Mouse (Mus musculus): Measurements from ENCODE around the gene Cyp4f15. TPM values are rescaled to one million over a fixed set of nuclear protein-coding genes. Genes with fewer than 3 reads are reported as not detected.
A peak's percentile ranks its signal among the peaks of the same experiment; 100 is the strongest.
"Not testable (repeated sequence)": the region's sequence is repeated elsewhere in the genome, so short reads cannot be mapped to it uniquely, and the experiment has no call there.

Gene Cyp4f15
- total and polyA plus RNA-seq, 2 experiments from 2014 or later, result 4.8 to 9.5 TPM

DNA sequence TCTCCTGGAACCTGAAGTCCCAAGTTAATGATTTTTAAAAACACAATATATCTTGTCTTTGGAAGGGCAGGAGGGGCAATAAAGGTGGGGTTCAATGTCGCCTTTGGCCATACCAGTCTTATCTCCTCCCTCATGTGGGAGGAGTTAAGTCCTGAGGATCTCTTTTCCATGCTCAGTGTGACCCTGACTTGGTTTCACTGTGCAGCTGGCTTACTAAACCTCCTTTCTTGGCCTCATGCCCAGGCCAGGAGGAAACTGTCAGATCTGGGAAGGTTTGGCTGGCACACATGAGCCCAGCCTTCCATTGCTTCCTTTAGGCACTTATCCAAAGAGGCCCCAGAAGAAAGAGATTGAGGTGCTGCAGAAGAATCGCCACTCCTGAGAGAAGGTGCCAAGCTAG is 26.7 kb upstream of the Cyp4f15 start, which contains the start of gene Cyp4f40:
Gene Cyp4f40 (plus strand): TSS at position 189 of the 400 bp plus-strand sequence.
- Histone ChIP-seq H3K27ac (no peak within 1 kb of the TSS), H3K4me2 (ENCODE audit: low read depth, low read length) (no peak within 1 kb of the TSS), H3K4me1 (ENCODE audit: insufficient read depth, low read length) (peaks cover 5% of the 10 kb centered on the region; the same call in 1 of the 2 replicates), H3K4me3 (ENCODE audit: low read length) (no peak within 1 kb of the TSS), H3K27me3 (ENCODE audit: insufficient read depth, low read length) (no peaks in the 10 kb centered on the region), H3K36me3 (ENCODE audit: insufficient read depth, low read length) (no peaks in the 10 kb centered on the region), H3K9ac (replicated peaks; ENCODE audit: low read length) (no peak within 1 kb of the TSS), H3K9me3 (ENCODE audit: low read length) (no peaks in the 10 kb centered on the region)
- WGBS, result 31% methylated on average over 2 of the region's 2 CpGs
- TF ChIP-seq CTCF (IDR thresholded peaks at IDR 0.05; ENCODE audit: low read depth), result no peak
- DNase-seq (ENCODE audit: low spot score), result peak; percentile 63
- ATAC-seq, result no peak; the same call in 1 of the 2 replicates

DNA sequence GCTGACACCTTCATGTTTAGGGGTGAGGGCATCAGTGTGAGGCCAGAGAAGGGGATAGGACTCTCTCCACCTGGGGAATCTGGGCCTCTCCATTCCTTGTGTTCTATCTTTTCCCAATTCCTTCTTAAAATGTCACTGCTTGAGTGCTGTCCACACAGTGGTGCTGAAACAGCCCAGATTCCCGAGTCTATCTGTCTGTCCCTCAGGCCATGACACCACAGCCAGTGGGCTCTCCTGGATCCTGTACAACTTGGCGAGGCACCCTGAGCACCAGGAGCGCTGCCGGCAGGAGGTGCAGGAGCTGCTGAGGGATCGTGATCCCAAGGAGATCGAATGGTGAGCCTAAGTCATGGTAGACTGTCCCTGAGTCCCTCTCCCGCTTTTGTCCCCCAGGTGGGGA is 11.5 kb upstream of the Cyp4f15 start:
- 63% methylated on average over 7 of the region's 7 CpGs for WGBS
- H3K4me2 ChIP-seq (ENCODE audit: low read depth, low read length), result no peak overlapping the region
- H3K9ac ChIP-seq (replicated peaks; ENCODE audit: low read length), result no peak overlapping the region
- DNase-seq (ENCODE audit: low spot score), result no peak
- TF ChIP-seq CTCF (IDR thresholded peaks at IDR 0.05; ENCODE audit: low read depth), result no peak
- no peaks in the 10 kb centered on the region for H3K9me3 ChIP-seq (ENCODE audit: low read length)
- no peaks in the 10 kb centered on the region for H3K27me3 ChIP-seq (ENCODE audit: insufficient read depth, low read length)
- ATAC-seq, result no peak
- H3K4me3 ChIP-seq (ENCODE audit: low read length), result no peak overlapping the region
- no peak overlapping the region for H3K27ac ChIP-seq
- no peaks in the 10 kb centered on the region for H3K4me1 ChIP-seq (ENCODE audit: insufficient read depth, low read length)
- no peaks in the 10 kb centered on the region for H3K36me3 ChIP-seq (ENCODE audit: insufficient read depth, low read length)

DNA sequence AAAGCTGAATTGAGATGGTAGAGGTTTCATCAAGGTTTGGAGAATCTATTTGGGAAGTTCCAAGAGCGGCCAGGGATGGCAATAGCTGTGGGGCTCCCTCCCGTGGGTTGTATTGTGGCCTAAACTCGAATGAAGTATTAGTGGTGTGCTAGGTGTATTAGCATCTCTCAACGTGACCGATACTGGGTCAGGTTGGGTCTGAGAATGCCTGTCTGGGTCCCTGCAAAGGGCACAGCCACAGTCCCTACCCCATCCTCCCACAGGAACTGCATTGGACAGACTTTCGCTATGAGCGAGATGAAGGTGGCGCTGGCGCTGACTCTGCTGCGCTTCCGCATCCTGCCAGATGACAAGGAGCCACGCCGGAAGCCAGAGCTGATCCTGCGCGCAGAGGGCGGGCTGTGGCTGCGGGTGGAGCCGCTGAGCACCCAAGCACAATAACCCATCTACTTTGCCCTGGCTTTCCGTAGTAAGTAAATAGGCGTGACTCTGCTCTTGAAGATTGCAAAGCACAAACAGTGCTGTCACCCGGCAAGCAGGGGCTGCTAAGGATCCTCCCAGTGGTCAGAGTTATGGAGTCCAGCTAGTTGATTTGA is 9.3 kb upstream of the Cyp4f15 start:
- Histone ChIP-seq H3K27me3 (ENCODE audit: insufficient read depth, low read length) (no peaks in the 10 kb centered on the region), H3K4me1 (ENCODE audit: insufficient read depth, low read length) (no peaks in the 10 kb centered on the region), H3K9ac (replicated peaks; ENCODE audit: low read length) (no peak overlapping the region), H3K27ac (no peak overlapping the region), H3K36me3 (ENCODE audit: insufficient read depth, low read length) (no peaks in the 10 kb centered on the region), H3K4me2 (ENCODE audit: low read depth, low read length) (no peak overlapping the region; the same call in 1 of the 2 replicates), H3K9me3 (ENCODE audit: low read length) (no peaks in the 10 kb centered on the region), H3K4me3 (ENCODE audit: low read length) (no peak overlapping the region)
- WGBS, result 37% methylated on average over 21 of the region's 21 CpGs
- DNase-seq (ENCODE audit: low spot score) (peak; percentile 21), ATAC-seq (peak; percentile 58; the same call in 1 of the 2 replicates)
- TF ChIP-seq CTCF (IDR thresholded peaks at IDR 0.05; ENCODE audit: low read depth), result peak; percentile 25; the same call in 1 of the 2 replicates

DNA sequence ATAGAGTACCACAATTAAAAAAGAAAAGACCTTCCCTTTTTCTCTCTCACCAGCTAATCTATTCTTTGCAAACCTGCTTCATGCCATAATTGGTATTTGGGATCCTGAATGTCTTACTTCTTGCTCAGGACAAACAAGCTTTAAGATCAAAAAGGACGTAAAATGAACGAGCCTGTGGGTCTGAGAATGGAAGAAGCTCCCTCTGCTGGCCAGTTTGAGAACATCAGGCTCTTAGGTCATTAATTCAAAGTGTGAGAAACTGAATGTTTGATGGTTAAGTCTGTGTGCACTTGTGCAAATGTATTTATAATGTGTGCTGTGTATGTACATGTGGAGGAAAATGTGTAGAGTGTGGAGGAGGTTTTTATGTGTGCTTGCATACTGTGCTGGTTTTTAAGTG is 5.0 kb upstream of the Cyp4f15 start:
- Histone ChIP-seq H3K9ac (replicated peaks; ENCODE audit: low read length) (no peak overlapping the region), H3K4me1 (ENCODE audit: insufficient read depth, low read length) (no peaks in the 10 kb centered on the region), H3K27ac (no peak overlapping the region), H3K4me3 (ENCODE audit: low read length) (no peak overlapping the region), H3K4me2 (ENCODE audit: low read depth, low read length) (no peak overlapping the region), H3K36me3 (ENCODE audit: insufficient read depth, low read length) (no peaks in the 10 kb centered on the region), H3K9me3 (ENCODE audit: low read length) (no peaks in the 10 kb centered on the region), H3K27me3 (ENCODE audit: insufficient read depth, low read length) (no peaks in the 10 kb centered on the region)
- ATAC-seq (0 out of 2 replicates have a peak, but pooled peaks have one; percentile 21), DNase-seq (ENCODE audit: low spot score) (peak; percentile 80)
- peak; percentile 81 for TF ChIP-seq CTCF (IDR thresholded peaks at IDR 0.05; ENCODE audit: low read depth)
- 20% methylated on average over 2 of the region's 2 CpGs for WGBS

DNA sequence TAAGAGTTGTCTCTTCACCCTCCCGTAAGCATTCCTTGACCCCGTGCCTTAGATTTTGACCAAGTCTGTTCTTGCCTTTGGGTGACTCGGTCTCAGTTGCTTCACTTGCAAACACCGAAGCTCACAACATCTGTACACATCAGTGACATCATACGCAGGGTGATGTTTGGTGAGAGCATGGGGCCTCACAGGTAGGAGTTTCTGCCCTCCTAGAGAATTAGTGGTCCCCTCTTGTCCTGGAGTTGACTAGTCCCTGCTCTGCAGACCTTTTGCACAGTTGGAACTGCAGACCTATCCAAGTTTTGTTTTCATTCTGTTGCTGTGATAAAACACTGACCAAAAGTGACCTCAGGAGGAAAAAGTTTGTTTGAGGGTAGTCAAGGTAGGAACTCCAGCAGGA is 1.3 kb downstream of the Cyp4f15 start:
- H3K9ac ChIP-seq (replicated peaks; ENCODE audit: low read length), result no peak overlapping the region
- H3K9me3 ChIP-seq (ENCODE audit: low read length), result no peaks in the 10 kb centered on the region
- no peak overlapping the region for H3K4me3 ChIP-seq (ENCODE audit: low read length)
- no peak for ATAC-seq
- no peak overlapping the region for H3K4me2 ChIP-seq (ENCODE audit: low read depth, low read length)
- no peaks in the 10 kb centered on the region for H3K36me3 ChIP-seq (ENCODE audit: insufficient read depth, low read length)
- no peaks in the 10 kb centered on the region for H3K27me3 ChIP-seq (ENCODE audit: insufficient read depth, low read length)
- H3K4me1 ChIP-seq (ENCODE audit: insufficient read depth, low read length), result peaks cover 5% of the 10 kb centered on the region; the same call in 1 of the 2 replicates
- H3K27ac ChIP-seq, result no peak overlapping the region
- 95% methylated on average over 5 of the region's 5 CpGs for WGBS
- TF ChIP-seq CTCF (IDR thresholded peaks at IDR 0.05; ENCODE audit: low read depth), result no peak
- no peak for DNase-seq (ENCODE audit: low spot score)

DNA sequence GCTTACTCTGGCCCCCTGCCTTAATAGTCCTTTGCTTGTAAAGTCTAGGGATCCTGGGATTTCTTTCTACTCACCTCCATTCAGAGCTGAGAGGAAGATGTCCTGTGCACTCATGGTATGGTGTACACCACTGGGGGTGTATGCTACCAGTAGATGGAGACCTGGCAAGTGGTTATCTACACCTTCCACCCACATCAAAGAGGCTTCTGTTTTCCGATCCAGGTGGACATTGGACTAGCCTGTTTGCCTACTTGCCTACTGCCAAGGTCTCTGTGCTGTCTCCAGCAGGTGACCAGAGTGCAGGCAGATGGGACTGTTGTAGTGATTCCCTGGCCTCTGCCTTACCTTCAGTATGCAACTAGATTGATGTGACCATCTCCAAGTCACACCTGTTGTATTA is 5.5 kb downstream of the Cyp4f15 start:
- Histone ChIP-seq H3K9me3 (ENCODE audit: low read length) (no peaks in the 10 kb centered on the region), H3K4me2 (ENCODE audit: low read depth, low read length) (no peak overlapping the region), H3K9ac (replicated peaks; ENCODE audit: low read length) (no peak overlapping the region), H3K27ac (no peak overlapping the region), H3K4me1 (ENCODE audit: insufficient read depth, low read length) (peaks cover 3% of the 10 kb centered on the region; the same call in 1 of the 2 replicates), H3K36me3 (ENCODE audit: insufficient read depth, low read length) (no peaks in the 10 kb centered on the region), H3K4me3 (ENCODE audit: low read length) (no peak overlapping the region), H3K27me3 (ENCODE audit: insufficient read depth, low read length) (no peaks in the 10 kb centered on the region)
- DNase-seq (ENCODE audit: low spot score) (no peak), ATAC-seq (no peak)
- no peak for TF ChIP-seq CTCF (IDR thresholded peaks at IDR 0.05; ENCODE audit: low read depth)
- WGBS, result 88% methylated on average over 1 of the region's 1 CpGs

DNA sequence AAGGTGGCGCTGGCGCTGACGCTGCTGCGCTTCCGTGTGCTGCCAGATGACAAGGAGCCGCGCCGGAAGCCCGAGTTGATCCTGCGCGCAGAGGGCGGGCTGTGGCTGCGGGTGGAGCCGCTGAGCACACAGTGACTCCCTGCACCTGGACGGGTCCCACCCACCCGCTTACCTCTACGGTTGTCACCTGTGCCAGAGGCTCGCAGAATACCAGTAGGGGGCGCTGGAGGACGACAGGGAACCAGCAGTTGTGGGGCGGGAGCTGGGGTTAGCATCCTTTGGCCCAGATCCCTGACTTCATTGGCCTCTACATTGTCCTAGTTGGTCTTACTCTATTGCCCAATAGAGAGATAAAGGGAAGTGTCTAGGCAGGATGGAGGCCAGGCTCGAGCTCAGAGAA is 17.4 kb downstream of the Cyp4f15 start:
- Histone ChIP-seq H3K27me3 (ENCODE audit: insufficient read depth, low read length) (no peaks in the 10 kb centered on the region), H3K4me2 (ENCODE audit: low read depth, low read length) (no peak overlapping the region), H3K9me3 (ENCODE audit: low read length) (peaks cover 6% of the 10 kb centered on the region; the same call in 1 of the 2 replicates), H3K36me3 (ENCODE audit: insufficient read depth, low read length) (no peaks in the 10 kb centered on the region), H3K4me1 (ENCODE audit: insufficient read depth, low read length) (no peaks in the 10 kb centered on the region), H3K9ac (replicated peaks; ENCODE audit: low read length) (no peak overlapping the region), H3K4me3 (ENCODE audit: low read length) (no peak overlapping the region), H3K27ac (no peak overlapping the region)
- DNase-seq (ENCODE audit: low spot score) (no peak), ATAC-seq (no peak)
- WGBS, result 54% methylated on average over 22 of the region's 22 CpGs
- peak; percentile 23; the same call in 1 of the 2 replicates for TF ChIP-seq CTCF (IDR thresholded peaks at IDR 0.05; ENCODE audit: low read depth)

DNA sequence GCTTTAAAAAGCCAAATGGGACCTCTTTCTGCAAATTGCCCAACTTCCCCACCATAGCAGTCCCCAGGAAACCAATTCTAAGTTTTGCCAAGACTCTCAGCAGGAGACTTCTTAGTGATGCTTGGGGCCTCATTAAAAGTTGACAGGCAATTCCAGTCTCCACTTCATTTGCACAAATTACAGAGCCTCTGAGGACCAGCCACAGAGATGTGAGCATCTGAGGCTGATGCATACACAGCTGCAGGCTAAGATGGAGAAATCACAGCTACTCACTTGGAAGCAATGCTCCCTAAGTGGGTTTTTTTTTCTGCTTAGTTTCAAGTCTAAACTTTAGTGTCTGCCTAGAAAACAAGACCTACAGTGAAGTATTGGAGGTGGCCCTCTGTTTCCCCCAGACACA is 25.1 kb downstream of the Cyp4f15 start:
- not testable (repeated sequence) for H3K27ac ChIP-seq; H3K4me2 ChIP-seq (ENCODE audit: low read depth, low read length); DNase-seq (ENCODE audit: low spot score); H3K36me3 ChIP-seq (ENCODE audit: insufficient read depth, low read length); H3K4me1 ChIP-seq (ENCODE audit: insufficient read depth, low read length); H3K9me3 ChIP-seq (ENCODE audit: low read length); H3K27me3 ChIP-seq (ENCODE audit: insufficient read depth, low read length); H3K4me3 ChIP-seq (ENCODE audit: low read length); H3K9ac ChIP-seq (replicated peaks; ENCODE audit: low read length)
- peak; percentile 59; the same call in 1 of the 2 replicates for ATAC-seq

DNA sequence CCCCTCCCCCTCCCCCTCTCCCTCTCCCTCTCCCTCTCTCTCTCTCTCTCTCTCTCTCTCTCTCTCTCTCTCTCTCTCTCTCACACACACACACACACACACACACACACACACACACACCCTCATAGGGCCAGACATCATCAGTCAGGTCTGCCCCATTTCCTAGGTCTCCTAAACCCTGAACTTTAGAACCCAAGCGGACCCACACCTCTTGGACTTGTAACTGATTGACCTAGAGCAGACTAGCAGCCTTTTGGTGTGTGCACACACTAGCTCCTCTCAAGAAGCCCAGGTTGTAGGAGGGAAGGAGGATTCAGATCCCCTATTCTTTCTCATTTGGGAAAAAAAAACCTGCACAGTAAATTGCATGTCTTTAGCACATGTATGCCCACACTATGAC is 36.7 kb downstream of the Cyp4f15 start:
- DNase-seq (ENCODE audit: low spot score); H3K9me3 ChIP-seq (ENCODE audit: low read length); ATAC-seq; H3K4me1 ChIP-seq (ENCODE audit: insufficient read depth, low read length); H3K36me3 ChIP-seq (ENCODE audit: insufficient read depth, low read length); H3K9ac ChIP-seq (replicated peaks; ENCODE audit: low read length); H3K27me3 ChIP-seq (ENCODE audit: insufficient read depth, low read length); H3K27ac ChIP-seq; H3K4me2 ChIP-seq (ENCODE audit: low read depth, low read length); H3K4me3 ChIP-seq (ENCODE audit: low read length): not testable (repeated sequence)
- WGBS, result 93% methylated on average over 1 of the region's 1 CpGs
